Mouse (Mus musculus) kidney, adult 2 months (tissue): ENCODE measurements around the gene Gcfc2. TPM values are rescaled to one million over a fixed set of nuclear protein-coding genes. Genes with fewer than 3 reads are reported as not detected.

ENCODE experiments used
- DNase-seq: peaks from one replicate; pipeline ENCODE4 v3.0.0; 2021
- H3K27ac ChIP-seq: fragments of 200-500 bp; 2 replicates; pipeline ENCODE4 v1.5.1; 2012; ENCODE audit warnings: low read depth, low read length, control low read depth, inconsistent platforms; ENCODE audit not compliant: insufficient read depth
- H3K27me3 ChIP-seq: fragments of 200-500 bp; replicated peaks from 2 replicates; pipeline ENCODE4 v1.6.1; 2012; ENCODE audit warnings: mild to moderate bottlenecking, moderate library complexity, low read length, inconsistent platforms; ENCODE audit not compliant: control insufficient read depth, insufficient read depth
- H3K36me3 ChIP-seq: fragments of 200-500 bp; 2 replicates; pipeline ENCODE4 v1.6.1; 2012; ENCODE audit warnings: mild to moderate bottlenecking, moderate library complexity, low read length, inconsistent platforms; ENCODE audit not compliant: control insufficient read depth, insufficient read depth
- H3K4me1 ChIP-seq: fragments of 200-500 bp; 2 replicates; pipeline ENCODE4 v1.6.1; 2011; ENCODE audit warnings: low read length; ENCODE audit not compliant: control insufficient read depth, insufficient read depth
- H3K4me3 ChIP-seq: fragments of 200-500 bp; 2 replicates; pipeline ENCODE4 v1.5.1; 2011; ENCODE audit warnings: mild to moderate bottlenecking, low read depth, low read length, control low read depth; ENCODE audit not compliant: insufficient read depth
- CTCF ChIP-seq: fragments of 200-500 bp; conservative IDR thresholded peaks from 2 replicates; pipeline ENCODE4 v1.5.1; 2011; ENCODE audit warnings: low read depth, mild to moderate bottlenecking, control low read depth, low read length, moderate library complexity, mixed read lengths; ENCODE audit not compliant: insufficient read depth, insufficient read length
- POLR2A ChIP-seq: fragments of 200-500 bp; IDR thresholded peaks from one replicate; pipeline ENCODE4 v1.6.1; 2011; ENCODE audit warnings: low read depth, low read length, control low read depth
- WGBS: fragments of 180-500 bp; shearing (Covaris S2); methylation state at CpG from one replicate; pipeline ENCODE4 v1.1.7; 2018; 5-methylcytosine and 5-hydroxymethylcytosine counted together
- polyA plus RNA-seq: library from polyadenylated mRNA; depleted of rRNA; stranded (reverse); fragments of >200 nt; gene quantifications from 2 replicates; pipeline ENCODE4 v1.2.3, GENCODE M21; 2012; rRNA removed

Gcfc2 gene
- polyA plus RNA-seq, 1 experiment, result 1.5 TPM

DNA sequence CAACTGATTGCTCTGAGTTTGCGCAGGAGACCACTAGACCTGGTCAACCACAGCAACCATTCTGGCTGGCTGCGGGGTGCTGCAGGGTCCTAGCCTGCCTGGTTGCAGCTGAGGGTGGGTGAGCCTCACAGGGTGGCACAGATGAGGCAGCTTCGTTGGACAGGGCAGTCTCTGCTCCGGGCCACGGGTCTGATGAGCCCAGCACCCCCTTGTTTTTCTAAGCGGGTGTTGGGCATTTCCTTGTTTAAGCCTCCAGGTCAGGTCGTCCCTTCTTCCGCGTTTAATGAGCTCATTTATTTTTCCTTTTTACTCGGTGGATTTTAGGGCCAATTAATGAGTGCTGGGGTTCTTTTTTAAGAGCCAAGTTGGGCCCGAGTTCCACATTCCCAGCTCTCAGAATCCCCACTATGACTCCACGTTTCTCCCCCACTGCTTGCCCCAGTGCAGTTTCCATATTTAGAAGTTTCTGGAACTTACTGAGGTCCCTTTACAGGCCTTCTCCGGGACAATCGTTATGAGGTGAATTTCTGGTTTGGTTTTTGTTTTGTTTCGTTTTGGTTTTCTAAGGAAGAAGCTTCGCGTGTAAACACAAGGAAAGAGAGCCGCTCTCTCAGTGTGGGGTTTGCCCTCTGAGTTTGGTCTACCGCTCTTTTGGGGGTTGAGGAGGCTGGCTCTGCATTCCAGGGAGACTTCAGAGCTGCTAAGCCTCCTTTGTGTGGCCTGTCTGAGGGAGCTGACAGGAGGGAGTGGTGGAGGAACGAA is 66.8 kb downstream of the Gcfc2 start:
- no peaks in the 10 kb centered on the region for H3K27me3 ChIP-seq
- no peak overlapping the region for H3K4me3 ChIP-seq
- peaks cover 34% of the 10 kb centered on the region for H3K4me1 ChIP-seq
- TF ChIP-seq POLR2A, result no peak
- TF ChIP-seq CTCF, result no peak
- H3K36me3 ChIP-seq, result no peaks in the 10 kb centered on the region
- 37% methylated on average over 20 of the region's 20 CpGs for WGBS
- peak; percentile 29 for DNase-seq
- peak overlapping the region; percentile 69 for H3K27ac ChIP-seq

Other genes with a start within 250 kb of the Gcfc2 start
- gene Mrpl19, start 42.3 kb downstream of the Gcfc2 start, polyA plus RNA-seq, result 4.2 and 4.6 TPM in 2 replicates
- gene Eva1a, start 117.4 kb downstream of the Gcfc2 start, polyA plus RNA-seq, result 34.3 and 39.2 TPM in 2 replicates